Mouse (Mus musculus) embryo, embryonic 11 days (tissue): ENCODE measurements around the gene Kbtbd4.
"Not testable (repeated sequence)": the region's sequence is repeated elsewhere in the genome, so short reads cannot be mapped to it uniquely, and the experiment has no call there.

Experiments used
- DNase-seq: peaks from one replicate; pipeline ENCODE4 v3.0.0-alpha.2; 2015

Kbtbd4 gene

GRCm38 (mm10) chr2:90904076-90904855 is at the start of gene Kbtbd4, which contains the start of gene Ndufs3:
Kbtbd4 (plus strand) TSS chr2:90904740.
Ndufs3 (minus strand) TSS chr2:90904827.
- peak; percentile 96 for DNase-seq

- no peak for DNase-seq
Observed at GRCm38 (mm10) chr2:90861486-90861885, 43.1 kb upstream of the Kbtbd4 start.

- DNase-seq = no peak
Observed at GRCm38 (mm10) chr2:90864184-90864583, 40.4 kb upstream of the Kbtbd4 start.

GRCm38 (mm10) chr2:90866524-90866923 is 38.0 kb upstream of the Kbtbd4 start:
- peak; percentile 89 for DNase-seq

GRCm38 (mm10) chr2:90870136-90870601 is 34.4 kb upstream of the Kbtbd4 start:
- DNase-seq = peak; percentile 28

- DNase-seq = no peak
Observed at GRCm38 (mm10) chr2:90871180-90871961, 33.2 kb upstream of the Kbtbd4 start.

GRCm38 (mm10) chr2:90874025-90874424 is 30.5 kb upstream of the Kbtbd4 start:
- no peak for DNase-seq

GRCm38 (mm10) chr2:90875239-90875638 is 29.3 kb upstream of the Kbtbd4 start:
- DNase-seq = no peak

- no peak for DNase-seq
Observed at GRCm38 (mm10) chr2:90877584-90878259, 26.8 kb upstream of the Kbtbd4 start.

- DNase-seq = no peak
Observed at GRCm38 (mm10) chr2:90879419-90879818, 25.1 kb upstream of the Kbtbd4 start.

GRCm38 (mm10) chr2:90880144-90880785 is 24.3 kb upstream of the Kbtbd4 start:
- no peak for DNase-seq

- no peak for DNase-seq
Observed at GRCm38 (mm10) chr2:90881824-90882223, 22.7 kb upstream of the Kbtbd4 start.

- peak; percentile 61 for DNase-seq
Observed at GRCm38 (mm10) chr2:90885218-90886041, 19.1 kb upstream of the Kbtbd4 start, which contains the start of gene C1qtnf4. C1qtnf4 (plus strand) TSS chr2:90885860.

- DNase-seq = no peak
Observed at GRCm38 (mm10) chr2:90886436-90886835, 18.1 kb upstream of the Kbtbd4 start.

GRCm38 (mm10) chr2:90887627-90888026 is 16.9 kb upstream of the Kbtbd4 start:
- DNase-seq = no peak

- DNase-seq = peak; percentile 84
Observed at GRCm38 (mm10) chr2:90889550-90890548, 14.7 kb upstream of the Kbtbd4 start.

- DNase-seq = no peak
Observed at GRCm38 (mm10) chr2:90893673-90894298, 10.8 kb upstream of the Kbtbd4 start.

GRCm38 (mm10) chr2:90894299-90894677 is 10.3 kb upstream of the Kbtbd4 start:
- not testable (repeated sequence) for DNase-seq

- no peak for DNase-seq
Observed at GRCm38 (mm10) chr2:90903398-90903797, 1.1 kb upstream of the Kbtbd4 start.

GRCm38 (mm10) chr2:90904856-90905224 is 300 bp downstream of the Kbtbd4 start:
- DNase-seq = peak; percentile 76
